Mouse (Mus musculus): ENCODE measurements around the gene Phlda3. TPM values are rescaled to one million over a fixed set of nuclear protein-coding genes. Genes with fewer than 3 reads are reported as not detected.

Phlda3 gene
- polyA plus RNA-seq, 1 experiment from 2014 or later = 85.6 TPM

GRCm38 (mm10) chr1:135729367-135729713 is 36.6 kb upstream of the Phlda3 start:
- H3K36me3 ChIP-seq (ENCODE audit: control insufficient read depth, insufficient read depth, low read length) = no peaks in the 10 kb centered on the region
- H3K27me3 ChIP-seq (ENCODE audit: control insufficient read depth, insufficient read depth, low read length) = no peaks in the 10 kb centered on the region
- H3K9me3 ChIP-seq (ENCODE audit: control insufficient read depth, low read length) = no peaks in the 10 kb centered on the region
- peak overlapping the region; percentile 90 for H3K4me2 ChIP-seq (replicated peaks; ENCODE audit: low read depth, low read length)
- H3K27ac ChIP-seq (ENCODE audit: low read depth, low read length) = peak overlapping the region; percentile 68; the same call in 1 of the 2 replicates
- peak overlapping the region; percentile 64 for H3K4me3 ChIP-seq (ENCODE audit: low read length)
- no peak for ATAC-seq (ENCODE audit: low FRiP score, low TSS enrichment)
- peak overlapping the region; percentile 83 for H3K9ac ChIP-seq (ENCODE audit: low read depth, low read length)
- H3K4me1 ChIP-seq (ENCODE audit: control insufficient read depth, insufficient read depth, low read length) = peaks cover 53% of the 10 kb centered on the region
- WGBS = 0% methylated on average over 11 of the region's 11 CpGs

- Histone ChIP-seq H3K27me3 (ENCODE audit: control insufficient read depth, insufficient read depth, low read length) (no peaks in the 10 kb centered on the region), H3K4me3 (ENCODE audit: low read length) (peak overlapping the region; percentile 64), H3K27ac (ENCODE audit: low read depth, low read length) (peak overlapping the region; percentile 68), H3K4me1 (ENCODE audit: control insufficient read depth, insufficient read depth, low read length) (peaks cover 57% of the 10 kb centered on the region), H3K4me2 (replicated peaks; ENCODE audit: low read depth, low read length) (peak overlapping the region; percentile 90), H3K9ac (ENCODE audit: low read depth, low read length) (peak overlapping the region; percentile 83; the same call in 1 of the 2 replicates), H3K9me3 (ENCODE audit: control insufficient read depth, low read length) (no peaks in the 10 kb centered on the region), H3K36me3 (ENCODE audit: control insufficient read depth, insufficient read depth, low read length) (no peaks in the 10 kb centered on the region)
- no peak for ATAC-seq (ENCODE audit: low FRiP score, low TSS enrichment)
- WGBS = 15% methylated on average over 4 of the region's 4 CpGs
Measured at GRCm38 (mm10) chr1:135729821-135730220, 36.1 kb upstream of the Phlda3 start.

- Histone ChIP-seq H3K4me2 (replicated peaks; ENCODE audit: low read depth, low read length) (peak overlapping the region; percentile 90), H3K4me3 (ENCODE audit: low read length) (peak overlapping the region; percentile 64), H3K9me3 (ENCODE audit: control insufficient read depth, low read length) (no peaks in the 10 kb centered on the region), H3K27ac (ENCODE audit: low read depth, low read length) (peak overlapping the region; percentile 69), H3K27me3 (ENCODE audit: control insufficient read depth, insufficient read depth, low read length) (no peaks in the 10 kb centered on the region), H3K4me1 (ENCODE audit: control insufficient read depth, insufficient read depth, low read length) (peaks cover 62% of the 10 kb centered on the region), H3K36me3 (ENCODE audit: control insufficient read depth, insufficient read depth, low read length) (no peaks in the 10 kb centered on the region), H3K9ac (ENCODE audit: low read depth, low read length) (peak overlapping the region; percentile 53)
- WGBS = 34% methylated on average over 3 of the region's 3 CpGs
- no peak for ATAC-seq (ENCODE audit: low FRiP score, low TSS enrichment)
Measured at GRCm38 (mm10) chr1:135730296-135730695, 35.6 kb upstream of the Phlda3 start.

GRCm38 (mm10) chr1:135731393-135731792 is 34.5 kb upstream of the Phlda3 start:
- H3K9ac ChIP-seq (ENCODE audit: low read depth, low read length) = peak overlapping the region; percentile 23; the same call in 1 of the 2 replicates
- ATAC-seq (ENCODE audit: low FRiP score, low TSS enrichment) = no peak
- H3K36me3 ChIP-seq (ENCODE audit: control insufficient read depth, insufficient read depth, low read length) = no peaks in the 10 kb centered on the region
- H3K4me3 ChIP-seq (ENCODE audit: low read length) = no peak overlapping the region; the same call in 1 of the 2 replicates
- H3K9me3 ChIP-seq (ENCODE audit: control insufficient read depth, low read length) = no peaks in the 10 kb centered on the region
- no peaks in the 10 kb centered on the region for H3K27me3 ChIP-seq (ENCODE audit: control insufficient read depth, insufficient read depth, low read length)
- WGBS = 46% methylated on average over 7 of the region's 7 CpGs
- peaks cover 67% of the 10 kb centered on the region for H3K4me1 ChIP-seq (ENCODE audit: control insufficient read depth, insufficient read depth, low read length)
- peak overlapping the region; percentile 31; the same call in 1 of the 2 replicates for H3K4me2 ChIP-seq (replicated peaks; ENCODE audit: low read depth, low read length)
- H3K27ac ChIP-seq (ENCODE audit: low read depth, low read length) = peak overlapping the region; percentile 91

GRCm38 (mm10) chr1:135731897-135732684 is 33.8 kb upstream of the Phlda3 start:
- peak overlapping the region; percentile 23; the same call in 1 of the 2 replicates for H3K9ac ChIP-seq (ENCODE audit: low read depth, low read length)
- no peaks in the 10 kb centered on the region for H3K9me3 ChIP-seq (ENCODE audit: control insufficient read depth, low read length)
- H3K27ac ChIP-seq (ENCODE audit: low read depth, low read length) = peak overlapping the region; percentile 91
- peak; percentile 64 for ATAC-seq (ENCODE audit: low FRiP score, low TSS enrichment)
- H3K27me3 ChIP-seq (ENCODE audit: control insufficient read depth, insufficient read depth, low read length) = no peaks in the 10 kb centered on the region
- H3K36me3 ChIP-seq (ENCODE audit: control insufficient read depth, insufficient read depth, low read length) = no peaks in the 10 kb centered on the region
- 31% methylated on average over 11 of the region's 11 CpGs for WGBS
- peak overlapping the region; percentile 31; the same call in 1 of the 2 replicates for H3K4me2 ChIP-seq (replicated peaks; ENCODE audit: low read depth, low read length)
- no peak overlapping the region; the same call in 1 of the 2 replicates for H3K4me3 ChIP-seq (ENCODE audit: low read length)
- H3K4me1 ChIP-seq (ENCODE audit: control insufficient read depth, insufficient read depth, low read length) = peaks cover 67% of the 10 kb centered on the region

GRCm38 (mm10) chr1:135734225-135734937 is 31.5 kb upstream of the Phlda3 start:
- Histone ChIP-seq H3K4me3 (ENCODE audit: low read length) (no peak overlapping the region), H3K9me3 (ENCODE audit: control insufficient read depth, low read length) (no peaks in the 10 kb centered on the region), H3K27ac (ENCODE audit: low read depth, low read length) (peak overlapping the region; percentile 51; the same call in 1 of the 2 replicates), H3K36me3 (ENCODE audit: control insufficient read depth, insufficient read depth, low read length) (no peaks in the 10 kb centered on the region; the same call in 1 of the 2 replicates), H3K4me2 (replicated peaks; ENCODE audit: low read depth, low read length) (no peak overlapping the region; the same call in 1 of the 2 replicates), H3K27me3 (ENCODE audit: control insufficient read depth, insufficient read depth, low read length) (no peaks in the 10 kb centered on the region), H3K9ac (ENCODE audit: low read depth, low read length) (no peak overlapping the region), H3K4me1 (ENCODE audit: control insufficient read depth, insufficient read depth, low read length) (peaks cover 69% of the 10 kb centered on the region)
- 34% methylated on average over 6 of the region's 7 CpGs for WGBS
- no peak for ATAC-seq (ENCODE audit: low FRiP score, low TSS enrichment)

- no peak overlapping the region for H3K27ac ChIP-seq (ENCODE audit: low read depth, low read length)
- 26% methylated on average over 6 of the region's 6 CpGs for WGBS
- no peaks in the 10 kb centered on the region; the same call in 1 of the 2 replicates for H3K36me3 ChIP-seq (ENCODE audit: control insufficient read depth, insufficient read depth, low read length)
- no peaks in the 10 kb centered on the region for H3K9me3 ChIP-seq (ENCODE audit: control insufficient read depth, low read length)
- no peaks in the 10 kb centered on the region for H3K27me3 ChIP-seq (ENCODE audit: control insufficient read depth, insufficient read depth, low read length)
- peaks cover 65% of the 10 kb centered on the region for H3K4me1 ChIP-seq (ENCODE audit: control insufficient read depth, insufficient read depth, low read length)
- H3K4me2 ChIP-seq (replicated peaks; ENCODE audit: low read depth, low read length) = no peak overlapping the region
- no peak for ATAC-seq (ENCODE audit: low FRiP score, low TSS enrichment)
- H3K4me3 ChIP-seq (ENCODE audit: low read length) = no peak overlapping the region
- H3K9ac ChIP-seq (ENCODE audit: low read depth, low read length) = no peak overlapping the region; the same call in 1 of the 2 replicates
Measured at GRCm38 (mm10) chr1:135735460-135735859, 30.5 kb upstream of the Phlda3 start.

- peaks cover 30% of the 10 kb centered on the region for H3K4me1 ChIP-seq (ENCODE audit: control insufficient read depth, insufficient read depth, low read length)
- no peaks in the 10 kb centered on the region for H3K9me3 ChIP-seq (ENCODE audit: control insufficient read depth, low read length)
- no peak overlapping the region for H3K4me2 ChIP-seq (replicated peaks; ENCODE audit: low read depth, low read length)
- ATAC-seq (ENCODE audit: low FRiP score, low TSS enrichment) = no peak
- H3K36me3 ChIP-seq (ENCODE audit: control insufficient read depth, insufficient read depth, low read length) = peaks cover 28% of the 10 kb centered on the region; the same call in 1 of the 2 replicates
- no peaks in the 10 kb centered on the region for H3K27me3 ChIP-seq (ENCODE audit: control insufficient read depth, insufficient read depth, low read length)
- no peak overlapping the region for H3K27ac ChIP-seq (ENCODE audit: low read depth, low read length)
- no peak overlapping the region for H3K9ac ChIP-seq (ENCODE audit: low read depth, low read length)
- WGBS = 62% methylated on average over 7 of the region's 7 CpGs
- H3K4me3 ChIP-seq (ENCODE audit: low read length) = no peak overlapping the region
Measured at GRCm38 (mm10) chr1:135744987-135745386, 20.9 kb upstream of the Phlda3 start.
